Mouse (Mus musculus): ENCODE data around the gene Glce. TPM values are rescaled to one million over a fixed set of nuclear protein-coding genes. Genes with fewer than 3 reads are reported as not detected.

The Glce gene
- 26.8 and 29.1 TPM in 2 replicates for polyA plus RNA-seq (2015; fragmentation: Nextera tagmentation; extraction: Ambion mirVana)

DNA sequence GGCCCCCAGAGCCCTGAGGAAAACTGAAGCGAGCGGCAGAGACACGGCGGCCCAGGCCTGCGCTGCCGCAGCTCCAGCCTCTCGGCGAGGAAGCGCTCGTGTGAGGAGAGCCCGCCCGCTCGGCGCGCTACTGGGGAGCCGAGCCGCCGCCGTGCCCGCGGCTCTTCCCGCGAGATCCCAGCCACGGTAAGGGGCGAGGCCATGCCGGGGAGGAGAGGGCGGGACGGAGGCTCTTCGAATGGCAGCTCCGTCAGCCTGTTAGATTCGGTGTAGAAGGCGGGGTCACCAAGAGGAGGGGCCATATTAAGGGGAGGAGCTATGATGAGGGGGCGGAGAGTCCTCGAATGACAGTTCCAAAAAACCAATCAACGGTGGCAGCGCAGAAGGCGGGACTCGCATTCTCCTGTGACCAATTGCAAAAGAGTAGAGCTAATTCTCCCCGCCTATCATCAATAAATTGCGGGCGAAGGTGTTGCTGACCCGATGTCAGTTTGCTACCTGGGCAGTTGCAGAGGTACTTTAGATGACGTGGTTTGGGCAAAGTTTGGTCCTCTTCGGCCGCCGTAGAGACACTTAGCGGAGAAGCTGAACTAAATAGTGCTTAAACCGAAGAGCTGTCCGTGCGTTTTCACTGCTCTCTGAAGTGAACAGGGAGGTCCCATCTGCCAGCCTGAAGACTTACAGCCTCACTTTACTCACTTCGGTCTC, at the start of gene Glce:
Glce (minus strand) TSS at position 148 of the 708 bp plus-strand sequence.
- Histone ChIP-seq H3K9me3 (no peaks in the 10 kb centered on the region), H3K9ac (peak within 1 kb of the TSS; percentile 96), H3K36me3 (no peaks in the 10 kb centered on the region), H3K27ac (peak within 1 kb of the TSS; percentile 94), H3K4me1 (peaks cover 3% of the 10 kb centered on the region; the same call in 1 of the 2 replicates), H3K4me3 (peak within 1 kb of the TSS; percentile 93), H3K27me3 (no peaks in the 10 kb centered on the region), H3K4me2 (peak within 1 kb of the TSS; percentile 84)
- under 1% methylated on average over 51 of the region's 51 CpGs for WGBS
- peak; percentile 99 for ATAC-seq (ENCODE audit: insufficient number of reproducible peaks, low FRiP score, low TSS enrichment, low read depth)

DNA sequence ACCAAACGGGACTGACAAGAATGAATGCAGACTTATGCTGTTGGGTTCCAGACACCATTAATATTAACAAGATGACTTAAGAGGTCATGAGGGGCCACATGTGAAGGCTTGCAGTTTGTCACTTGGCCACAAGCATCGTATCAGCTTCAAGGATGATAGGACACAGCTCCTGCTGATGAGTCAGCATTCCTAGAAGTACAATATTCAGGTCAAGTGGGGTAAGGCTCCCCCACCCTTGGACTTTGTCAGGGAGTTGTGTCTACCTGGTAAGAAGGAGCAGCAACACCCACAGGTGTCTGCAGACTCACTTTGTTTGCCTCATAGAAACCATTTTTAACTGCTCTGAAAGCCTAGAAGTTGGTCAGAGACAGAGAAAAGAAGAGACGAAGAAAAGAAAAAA, 49.8 kb upstream of the Glce start:
- Histone ChIP-seq H3K9me3 (no peaks in the 10 kb centered on the region), H3K27me3 (no peaks in the 10 kb centered on the region), H3K27ac (no peak overlapping the region), H3K9ac (no peak overlapping the region), H3K4me2 (no peak overlapping the region), H3K36me3 (no peaks in the 10 kb centered on the region), H3K4me1 (no peaks in the 10 kb centered on the region), H3K4me3 (no peak overlapping the region)
- ATAC-seq (ENCODE audit: insufficient number of reproducible peaks, low FRiP score, low TSS enrichment, low read depth) = no peak
- WGBS = 74% methylated on average over 3 of the region's 3 CpGs

DNA sequence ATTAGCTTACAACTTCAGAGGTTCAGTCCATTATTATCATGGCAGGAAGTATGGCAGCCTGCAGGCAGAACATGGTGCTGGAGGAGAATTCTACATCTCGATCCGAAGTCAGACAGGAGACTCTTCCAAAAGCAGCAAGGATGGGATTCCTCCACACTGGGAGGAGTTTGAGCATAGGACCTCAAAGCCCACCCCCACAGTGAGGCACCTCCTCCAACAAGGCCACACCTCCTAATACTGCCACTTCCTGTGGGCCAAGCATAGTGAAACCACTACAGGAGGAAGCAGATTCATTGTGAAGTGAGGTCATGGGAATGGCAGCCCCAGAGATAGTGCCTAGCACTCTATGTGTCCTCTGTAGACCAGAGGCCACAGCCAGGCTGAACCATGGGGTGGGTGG, 48.5 kb upstream of the Glce start:
- no peak overlapping the region for H3K4me2 ChIP-seq
- 86% methylated on average over 2 of the region's 2 CpGs for WGBS
- H3K4me1 ChIP-seq = peaks cover 7% of the 10 kb centered on the region; the same call in 1 of the 2 replicates

DNA sequence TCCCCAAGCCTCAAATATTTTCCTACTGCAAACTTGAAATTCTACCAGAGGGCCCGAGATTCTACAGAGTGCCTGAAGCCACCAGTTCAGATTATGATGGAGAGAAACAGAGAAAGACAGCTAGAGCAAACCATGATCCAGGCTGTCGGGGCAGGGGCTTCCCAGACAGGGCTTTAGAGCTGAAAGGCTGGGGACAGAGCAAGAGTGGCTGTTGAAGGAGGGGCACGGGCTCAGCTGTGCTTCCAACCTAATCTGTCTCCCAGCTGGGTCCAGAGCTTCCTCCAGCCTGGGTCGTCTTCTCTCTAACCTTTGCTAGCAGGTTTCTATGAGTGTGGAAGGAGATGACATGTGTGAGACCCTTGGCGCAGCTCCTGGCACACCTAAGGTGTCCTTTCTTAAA, 44.2 kb upstream of the Glce start:
- no peak overlapping the region for H3K4me3 ChIP-seq
- peak overlapping the region; percentile 54 for H3K27ac ChIP-seq
- no peaks in the 10 kb centered on the region for H3K9me3 ChIP-seq
- ATAC-seq (ENCODE audit: insufficient number of reproducible peaks, low FRiP score, low TSS enrichment, low read depth) = no peak
- H3K9ac ChIP-seq = no peak overlapping the region
- 38% methylated on average over 5 of the region's 5 CpGs for WGBS
- no peak overlapping the region for H3K4me2 ChIP-seq
- peaks cover 14% of the 10 kb centered on the region; the same call in 1 of the 2 replicates for H3K4me1 ChIP-seq
- H3K36me3 ChIP-seq = no peaks in the 10 kb centered on the region
- no peaks in the 10 kb centered on the region for H3K27me3 ChIP-seq

More for the DNA sequence above, 48.5 kb upstream of the Glce start:
- Histone ChIP-seq H3K9me3 (no peaks in the 10 kb centered on the region), H3K27ac (no peak overlapping the region), H3K4me3 (no peak overlapping the region), H3K36me3 (no peaks in the 10 kb centered on the region), H3K27me3 (no peaks in the 10 kb centered on the region), H3K9ac (no peak overlapping the region)
- no peak for ATAC-seq (ENCODE audit: insufficient number of reproducible peaks, low FRiP score, low TSS enrichment, low read depth)

DNA sequence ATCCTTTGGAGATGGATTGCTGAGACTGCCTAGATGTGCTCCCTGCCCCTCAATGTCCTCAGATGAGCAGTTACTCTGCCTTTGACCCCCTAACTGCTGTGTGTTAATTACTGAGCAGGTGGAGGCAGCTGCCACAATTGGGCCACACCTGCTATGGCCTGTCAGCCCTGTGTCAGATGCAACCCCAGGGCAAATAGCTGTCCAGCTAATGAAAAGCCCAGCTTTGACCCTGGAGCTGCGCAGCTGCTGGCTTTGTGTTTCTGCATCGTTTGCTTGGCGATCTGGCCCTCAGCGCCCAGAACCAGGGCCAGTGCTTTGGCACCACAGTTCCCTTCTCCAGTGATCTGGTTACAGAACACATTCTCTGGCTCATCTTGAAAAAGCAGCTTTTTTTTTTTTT, 43.7 kb upstream of the Glce start:
- Histone ChIP-seq H3K9me3 (no peaks in the 10 kb centered on the region), H3K27ac (peak overlapping the region; percentile 54; the same call in 1 of the 2 replicates), H3K36me3 (no peaks in the 10 kb centered on the region), H3K4me2 (no peak overlapping the region), H3K9ac (no peak overlapping the region), H3K27me3 (no peaks in the 10 kb centered on the region), H3K4me3 (no peak overlapping the region), H3K4me1 (peaks cover 14% of the 10 kb centered on the region; the same call in 1 of the 2 replicates)
- ATAC-seq (ENCODE audit: insufficient number of reproducible peaks, low FRiP score, low TSS enrichment, low read depth) = no peak
- 26% methylated on average over 4 of the region's 4 CpGs for WGBS

DNA sequence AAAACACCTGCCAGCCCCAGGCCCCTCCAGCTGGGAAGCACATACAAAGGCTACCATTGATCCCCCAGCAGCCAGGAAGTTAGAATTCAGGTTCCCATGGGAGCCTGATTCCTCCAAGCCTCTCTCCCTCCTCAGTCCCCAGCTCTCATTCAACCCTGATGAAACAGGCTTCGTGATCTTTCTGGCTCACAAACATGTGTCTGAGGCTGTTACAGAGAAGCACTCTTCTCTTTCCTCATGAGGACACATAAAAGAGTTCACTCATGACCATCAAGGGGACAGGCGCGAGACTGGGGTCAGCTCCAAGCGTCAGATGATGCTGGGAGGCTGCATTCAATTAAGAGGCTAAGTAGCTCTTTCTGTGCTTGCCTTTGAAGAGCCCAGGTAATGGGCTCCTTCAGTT, 40.4 kb upstream of the Glce start:
- no peaks in the 10 kb centered on the region for H3K9me3 ChIP-seq
- H3K4me2 ChIP-seq = no peak overlapping the region
- no peaks in the 10 kb centered on the region for H3K36me3 ChIP-seq
- 12% methylated on average over 4 of the region's 4 CpGs for WGBS
- no peak for ATAC-seq (ENCODE audit: insufficient number of reproducible peaks, low FRiP score, low TSS enrichment, low read depth)
- no peak overlapping the region for H3K27ac ChIP-seq
- H3K4me3 ChIP-seq = no peak overlapping the region
- peaks cover 14% of the 10 kb centered on the region; the same call in 1 of the 2 replicates for H3K4me1 ChIP-seq
- no peaks in the 10 kb centered on the region for H3K27me3 ChIP-seq
- no peak overlapping the region for H3K9ac ChIP-seq

DNA sequence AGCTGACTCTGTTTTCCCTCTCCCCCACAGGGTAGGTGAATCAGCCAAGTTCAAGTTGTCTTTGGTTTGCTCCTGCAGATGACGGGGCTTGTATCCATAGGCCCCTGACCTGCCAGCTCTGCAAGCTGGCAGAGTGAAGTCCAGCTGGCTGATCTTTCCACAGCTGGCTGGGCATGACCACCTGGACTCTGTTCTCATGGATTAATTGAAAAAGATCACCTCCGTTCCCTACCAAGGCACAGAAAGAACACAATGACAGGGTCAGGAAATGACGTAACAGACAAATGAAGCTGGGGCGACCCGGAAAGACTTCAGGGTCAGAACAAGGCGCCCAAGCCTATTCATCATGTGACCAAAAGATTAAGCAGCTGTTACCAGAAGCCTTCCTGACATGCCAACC, 38.3 kb upstream of the Glce start:
- Histone ChIP-seq H3K27ac (no peak overlapping the region), H3K9ac (no peak overlapping the region), H3K4me2 (no peak overlapping the region), H3K4me1 (peaks cover 7% of the 10 kb centered on the region; the same call in 1 of the 2 replicates), H3K27me3 (no peaks in the 10 kb centered on the region), H3K36me3 (no peaks in the 10 kb centered on the region), H3K4me3 (no peak overlapping the region), H3K9me3 (no peaks in the 10 kb centered on the region)
- no peak for ATAC-seq (ENCODE audit: insufficient number of reproducible peaks, low FRiP score, low TSS enrichment, low read depth)
- 61% methylated on average over 6 of the region's 6 CpGs for WGBS

DNA sequence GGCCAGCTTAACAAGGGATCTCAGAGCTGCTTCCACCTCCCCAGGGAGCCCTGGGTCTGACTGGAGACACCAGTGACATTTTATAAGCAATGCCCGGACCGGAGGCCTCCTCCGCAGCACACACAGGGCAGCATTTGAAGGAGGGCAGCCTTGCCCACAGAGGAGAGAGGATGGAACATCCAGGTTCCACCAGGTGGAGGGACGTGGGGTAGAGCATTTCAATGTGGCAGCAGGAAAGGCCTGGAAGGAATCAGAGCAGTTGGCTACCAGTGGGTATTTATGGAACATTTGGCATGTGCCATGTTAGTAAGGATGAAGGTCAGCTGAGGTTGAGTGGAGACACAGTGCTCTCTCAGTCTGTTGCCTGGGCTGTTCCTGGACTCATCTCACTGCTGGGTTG, 36.3 kb upstream of the Glce start:
- Histone ChIP-seq H3K36me3 (no peaks in the 10 kb centered on the region), H3K9ac (no peak overlapping the region), H3K9me3 (no peaks in the 10 kb centered on the region), H3K27ac (no peak overlapping the region), H3K4me2 (no peak overlapping the region), H3K4me3 (no peak overlapping the region), H3K4me1 (peaks cover 7% of the 10 kb centered on the region; the same call in 1 of the 2 replicates), H3K27me3 (no peaks in the 10 kb centered on the region)
- ATAC-seq (ENCODE audit: insufficient number of reproducible peaks, low FRiP score, low TSS enrichment, low read depth) = no peak
- 75% methylated on average over 4 of the region's 4 CpGs for WGBS

DNA sequence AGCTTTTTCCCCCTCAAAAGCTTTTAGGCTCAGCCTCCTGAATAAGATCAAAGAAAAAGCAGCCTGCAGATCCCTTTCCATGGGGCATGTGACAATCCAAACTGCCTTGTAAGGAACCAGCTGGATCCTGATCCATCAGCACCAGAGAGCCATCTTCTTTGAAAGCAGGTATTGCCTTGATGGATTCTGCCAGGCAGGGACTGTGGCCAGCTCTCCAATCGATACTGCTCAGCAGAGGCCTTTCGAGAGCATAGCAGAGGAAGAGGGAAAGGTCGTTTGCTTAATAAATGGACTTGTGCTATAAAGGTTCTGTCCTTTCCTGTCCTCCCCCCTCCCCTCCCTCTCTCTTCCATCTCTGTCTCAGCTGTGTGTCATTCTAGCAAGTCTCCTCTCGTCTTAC, 33.4 kb upstream of the Glce start:
- Histone ChIP-seq H3K4me2 (no peak overlapping the region), H3K4me3 (no peak overlapping the region), H3K9me3 (no peaks in the 10 kb centered on the region), H3K27me3 (no peaks in the 10 kb centered on the region), H3K27ac (no peak overlapping the region), H3K36me3 (no peaks in the 10 kb centered on the region), H3K9ac (no peak overlapping the region), H3K4me1 (no peaks in the 10 kb centered on the region)
- 35% methylated on average over 4 of the region's 4 CpGs for WGBS
- no peak for ATAC-seq (ENCODE audit: insufficient number of reproducible peaks, low FRiP score, low TSS enrichment, low read depth)

DNA sequence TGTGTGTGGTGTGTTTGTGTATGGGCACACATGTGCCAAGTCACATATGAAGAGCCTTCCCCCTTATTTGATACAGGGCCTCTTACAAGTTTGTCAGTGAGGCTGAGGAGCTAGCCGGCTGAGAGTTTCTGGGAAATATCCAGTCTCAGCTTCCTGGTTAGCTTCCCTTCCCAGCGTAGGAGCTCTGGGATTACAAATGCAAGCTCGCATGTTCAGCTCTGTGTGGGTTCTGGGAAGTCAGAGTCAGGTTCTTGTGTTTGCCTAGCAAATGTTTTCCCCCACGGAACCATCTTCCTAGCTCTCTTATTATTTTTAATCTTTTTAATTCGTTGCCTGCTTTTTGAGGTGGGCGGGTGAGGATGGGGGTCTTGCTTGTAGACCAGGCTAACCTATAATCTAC, 32.9 kb upstream of the Glce start:
- Histone ChIP-seq H3K4me3 (no peak overlapping the region), H3K9me3 (no peaks in the 10 kb centered on the region), H3K9ac (no peak overlapping the region), H3K36me3 (no peaks in the 10 kb centered on the region), H3K4me2 (no peak overlapping the region), H3K27ac (no peak overlapping the region), H3K4me1 (no peaks in the 10 kb centered on the region), H3K27me3 (no peaks in the 10 kb centered on the region)
- ATAC-seq (ENCODE audit: insufficient number of reproducible peaks, low FRiP score, low TSS enrichment, low read depth) = no peak
- WGBS = 63% methylated on average over 6 of the region's 6 CpGs

DNA sequence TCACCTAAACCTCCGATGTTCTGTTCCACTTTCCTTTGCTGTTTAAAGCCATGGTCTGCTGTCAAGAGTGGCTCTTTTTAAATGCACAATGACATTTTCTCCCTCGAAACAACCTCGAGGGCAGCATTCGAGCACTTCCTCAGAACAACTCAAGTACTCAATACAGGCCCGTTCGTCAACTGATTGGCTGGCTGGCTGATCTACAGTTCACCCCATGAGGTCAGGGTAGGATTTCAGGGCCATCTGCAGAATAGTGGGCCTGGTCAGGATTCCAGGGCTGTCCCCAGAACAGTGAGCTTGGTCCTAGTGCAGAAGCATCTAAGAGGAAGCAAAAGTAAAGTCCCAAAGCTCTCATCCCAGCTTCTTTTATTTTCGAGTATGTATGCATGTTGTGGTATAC, 32.5 kb upstream of the Glce start:
- Histone ChIP-seq H3K4me3 (no peak overlapping the region), H3K4me1 (no peaks in the 10 kb centered on the region), H3K36me3 (no peaks in the 10 kb centered on the region), H3K27me3 (no peaks in the 10 kb centered on the region), H3K9ac (no peak overlapping the region), H3K4me2 (no peak overlapping the region), H3K27ac (no peak overlapping the region), H3K9me3 (no peaks in the 10 kb centered on the region)
- no peak for ATAC-seq (ENCODE audit: insufficient number of reproducible peaks, low FRiP score, low TSS enrichment, low read depth)
- WGBS = 68% methylated on average over 7 of the region's 7 CpGs

DNA sequence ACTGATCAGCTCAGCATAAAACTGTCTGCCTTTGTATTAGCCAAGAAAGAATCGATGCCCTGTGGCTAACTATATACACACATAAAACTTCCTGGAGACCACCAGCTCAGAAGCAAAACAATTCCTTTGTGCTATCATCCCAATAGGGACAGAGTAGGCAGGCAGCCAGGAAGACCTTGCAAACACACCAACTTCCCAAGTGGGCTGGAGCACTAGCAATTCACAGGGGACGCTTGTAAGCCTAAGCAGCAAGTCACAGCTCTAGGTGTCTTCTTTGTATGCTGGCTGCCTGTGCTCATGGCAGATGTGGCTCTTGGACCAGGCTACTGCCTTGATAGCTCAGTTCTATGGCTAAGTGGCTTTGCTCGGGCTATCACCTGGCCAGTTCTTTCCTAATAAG, 32.1 kb upstream of the Glce start:
- H3K27ac ChIP-seq = no peak overlapping the region
- H3K4me2 ChIP-seq = no peak overlapping the region
- H3K4me3 ChIP-seq = no peak overlapping the region
- no peaks in the 10 kb centered on the region for H3K9me3 ChIP-seq
- 58% methylated on average over 3 of the region's 3 CpGs for WGBS
- H3K36me3 ChIP-seq = no peaks in the 10 kb centered on the region
- no peak for ATAC-seq (ENCODE audit: insufficient number of reproducible peaks, low FRiP score, low TSS enrichment, low read depth)
- H3K4me1 ChIP-seq = no peaks in the 10 kb centered on the region
- H3K9ac ChIP-seq = no peak overlapping the region
- H3K27me3 ChIP-seq = no peaks in the 10 kb centered on the region
